Mouse (Mus musculus) heart, adult 10 weeks (tissue): ENCODE data around the gene Mars2. TPM values are rescaled to one million over a fixed set of nuclear protein-coding genes. Genes with fewer than 3 reads are reported as not detected.

Source experiments
- polyA plus RNA-seq: library from polyadenylated mRNA; stranded (reverse); fragments of 350-450 nt; fragmentation: Illumina TruSeq; extraction: RNeasy Lipid Tissue Mini Kit (QIAGEN cat#74804); gene quantifications from one replicate; pipeline ENCODE4 v1.2.3, GENCODE M21; 2014; ENCODE audit warnings: low read depth, low replicate concordance

Mars2 gene
- polyA plus RNA-seq: 4.2 TPM

DNA sequence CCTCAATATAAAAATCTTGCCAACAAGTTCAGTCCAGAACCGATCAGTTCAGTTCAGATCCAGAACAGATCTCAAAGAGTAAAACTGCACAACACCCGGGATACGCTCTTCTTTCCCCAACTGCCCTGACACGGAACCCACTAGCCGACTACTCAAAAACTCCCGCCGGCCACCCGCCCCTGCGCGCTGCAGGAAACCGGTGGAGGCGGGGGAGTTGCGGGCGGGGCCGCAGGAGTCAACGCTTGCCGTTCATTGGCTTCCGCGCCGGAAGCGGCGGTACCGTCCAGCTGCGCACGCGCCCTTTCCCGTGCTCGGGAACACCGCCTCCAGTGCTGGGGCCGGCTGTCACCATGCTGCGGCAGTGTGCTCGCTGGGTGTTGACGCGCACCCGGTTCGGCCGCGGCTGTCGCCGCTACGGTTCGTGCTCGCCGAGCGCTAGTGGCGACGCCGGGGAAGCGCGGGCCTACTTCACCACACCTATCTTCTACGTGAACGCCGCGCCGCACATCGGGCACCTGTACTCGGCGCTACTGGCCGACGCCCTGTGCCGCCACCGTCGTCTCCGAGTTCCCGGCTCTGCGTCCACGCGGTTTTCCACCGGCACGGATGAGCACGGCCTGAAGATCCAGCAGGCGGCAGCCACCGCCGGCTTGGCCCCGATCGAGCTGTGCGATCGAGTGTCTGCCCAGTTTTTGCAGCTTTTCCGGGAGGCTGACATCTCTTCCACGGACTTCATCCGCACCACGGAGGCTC, at the start of gene Mars2:
Mars2 (plus strand) TSS at position 288 of the 753 bp plus-strand sequence.

DNA sequence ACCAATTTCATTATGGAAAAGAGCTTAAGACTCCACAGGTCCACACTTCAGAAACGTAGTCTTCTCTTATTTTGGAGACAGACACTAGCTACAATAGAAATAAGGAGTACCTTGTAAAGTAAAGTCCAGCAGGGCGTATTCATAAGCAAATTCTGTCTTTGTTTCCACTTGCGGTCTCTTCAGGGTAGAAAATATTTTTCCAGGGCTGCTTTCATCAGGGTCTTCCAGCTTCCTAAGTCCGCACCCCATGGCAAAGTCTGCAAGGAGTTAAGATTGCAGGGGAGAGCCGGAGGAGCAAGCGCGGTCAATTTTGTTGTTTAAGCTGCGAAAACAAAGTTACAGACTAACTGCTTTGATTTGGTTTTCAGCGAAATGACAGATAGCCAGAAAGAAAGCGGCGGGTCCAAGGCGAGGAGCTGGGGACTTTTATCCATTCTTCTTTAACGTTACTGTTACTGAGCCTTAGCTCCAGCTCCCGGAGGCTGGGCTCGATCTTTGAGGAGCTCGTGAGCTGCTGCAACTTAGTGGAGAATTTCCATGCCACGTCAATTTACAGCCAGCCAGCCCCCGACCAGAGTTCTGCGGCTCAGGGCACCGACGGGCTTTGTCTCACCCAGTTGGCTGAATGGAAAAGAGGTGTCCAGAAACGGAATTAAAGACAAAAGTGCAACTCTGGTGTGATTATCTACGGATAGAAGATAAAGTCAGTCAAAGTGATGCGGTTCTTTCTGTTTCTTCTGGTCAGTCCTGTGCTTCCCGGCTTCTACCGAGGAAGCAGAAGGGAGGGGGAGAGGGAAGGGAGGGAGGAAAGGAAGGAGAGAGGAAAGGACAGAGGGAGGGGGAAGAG, 10.7 kb upstream of the Mars2 start, which contains the start of gene Rftn2:
Rftn2 (minus strand) TSS at position 772 of the 847 bp plus-strand sequence.

Other genes starting within 250 kb of the Mars2 start
- gene Sf3b1, start 209.7 kb upstream of the Mars2 start, polyA plus RNA-seq: 85.2 TPM
- 40.7 TPM for gene Coq10b, start 184.4 kb upstream of the Mars2 start, polyA plus RNA-seq
- 274 TPM for gene Hspe1, start 149.0 kb upstream of the Mars2 start, polyA plus RNA-seq
- gene Hspd1, start 148.9 kb upstream of the Mars2 start, polyA plus RNA-seq: 479 TPM
- gene Mob4, start 105.9 kb upstream of the Mars2 start, polyA plus RNA-seq: 37.4 TPM
- gene Rftn2, start 10.4 kb upstream of the Mars2 start, polyA plus RNA-seq: 5.7 TPM
- not detected for gene Boll, start 126.3 kb downstream of the Mars2 start, polyA plus RNA-seq
- 2.1 TPM for gene Plcl1, start 168.7 kb downstream of the Mars2 start, polyA plus RNA-seq